Mouse (Mus musculus) kidney, postnatal 36 days (tissue): Measurements from ENCODE around the gene Nemp1.

Experiments
- DNase-seq, 2 experiments: peaks; one replicate each; pipeline ENCODE4 v3.0.0; 2021 to 2022; ENCODE audit warnings: mixed read lengths in 2 of 2

Nemp1 gene

GRCm38 (mm10) chr10:127666501-127667268 is at the start of gene Nemp1:
Gene Nemp1, plus strand, starts transcription at chr10:127666901.
- DNase-seq, result peak; percentile 90 to 92

DNA sequence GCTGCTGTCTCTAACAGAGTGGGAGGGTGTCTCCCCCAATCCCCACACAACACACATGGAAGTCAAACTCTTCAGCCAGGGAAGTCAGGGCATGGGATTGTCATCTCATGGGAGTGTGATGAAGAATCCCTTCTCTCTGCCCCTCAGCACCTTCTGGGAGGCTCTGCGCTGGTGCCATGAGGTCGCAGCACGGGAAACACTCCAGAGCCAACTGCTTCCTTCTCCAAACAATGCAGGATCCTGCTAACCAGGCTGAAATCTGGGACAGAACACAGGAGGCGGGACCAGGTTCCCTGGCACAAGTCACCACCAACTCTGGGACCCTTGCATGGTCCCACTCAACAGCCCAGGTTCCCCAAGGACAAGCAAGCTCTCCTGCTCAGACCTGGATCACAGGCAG is 49.4 kb upstream of the Nemp1 start:
- DNase-seq, result peak in 1 of 2 experiments; percentile 27

DNA sequence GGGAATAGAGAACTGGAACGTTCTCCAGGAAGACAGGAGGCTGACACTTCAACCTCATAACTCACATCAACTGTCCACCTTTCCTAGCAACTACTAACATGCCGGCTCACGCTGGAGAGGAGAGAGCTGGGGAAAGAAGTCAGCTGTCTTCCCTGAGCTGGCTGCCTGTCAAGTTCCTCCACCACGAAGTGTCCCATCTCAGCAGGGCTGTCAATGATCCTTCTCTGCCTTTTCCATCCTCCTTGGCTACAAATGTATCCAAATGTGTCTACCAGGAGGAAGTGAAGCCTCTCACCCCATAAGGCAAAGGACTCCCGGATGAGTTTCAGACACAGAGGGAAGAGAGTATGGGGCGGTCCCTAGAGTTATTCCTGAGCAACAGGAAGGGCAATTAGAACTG is 48.5 kb upstream of the Nemp1 start:
- no peak for DNase-seq

- no peak for DNase-seq
Observed at GRCm38 (mm10) chr10:127619119-127619721, 47.5 kb upstream of the Nemp1 start.

- peak in 1 of 2 experiments; percentile 51 for DNase-seq
Observed at GRCm38 (mm10) chr10:127619941-127620405, 46.7 kb upstream of the Nemp1 start.

DNA sequence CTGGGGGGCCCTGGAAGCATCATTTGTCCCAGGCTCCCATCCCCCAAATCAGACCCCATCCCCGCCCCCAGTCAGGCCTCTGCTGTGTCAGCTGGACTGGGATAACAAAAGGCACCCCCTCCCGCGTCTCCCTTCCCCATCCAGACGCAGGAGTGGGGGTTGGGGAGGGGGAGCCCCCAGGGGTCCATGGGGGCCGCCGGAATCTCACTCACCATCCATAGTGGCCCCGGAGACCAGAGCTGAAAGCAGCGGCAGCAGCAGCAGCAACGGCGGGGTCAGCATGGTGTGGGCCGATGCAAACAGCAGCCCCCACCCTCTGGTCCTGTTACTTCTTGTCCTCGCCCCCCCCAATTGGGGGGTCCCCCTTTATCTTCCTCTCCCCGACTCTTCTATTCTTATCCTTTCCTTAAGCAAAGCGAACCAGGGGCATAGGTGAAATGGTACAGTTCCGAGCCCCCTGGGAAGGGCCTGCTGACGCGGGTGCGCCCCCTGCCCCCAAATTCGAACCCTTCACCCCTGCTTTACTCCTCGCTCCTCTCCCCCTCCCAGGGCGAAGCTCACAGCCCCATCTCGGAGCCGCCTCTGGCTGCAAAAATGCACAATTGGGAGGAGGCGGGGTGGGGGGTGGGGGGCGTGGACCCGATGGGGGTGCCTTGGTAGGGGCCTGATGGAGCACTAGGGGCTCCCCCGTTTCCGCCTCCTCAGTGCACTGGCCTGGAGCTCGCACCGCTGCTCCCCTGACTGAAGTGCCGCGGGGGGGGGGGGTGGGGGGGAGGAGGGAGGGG is 46.1 kb upstream of the Nemp1 start, which contains the start of gene Lrp1:
Lrp1 (minus strand) TSS at position 743 of the 785 bp plus-strand sequence.
- peak in 1 of 2 experiments; percentile 34 for DNase-seq

- peak; percentile 94 to 95 for DNase-seq
Observed at GRCm38 (mm10) chr10:127621191-127622056, 45.3 kb upstream of the Nemp1 start.

DNA sequence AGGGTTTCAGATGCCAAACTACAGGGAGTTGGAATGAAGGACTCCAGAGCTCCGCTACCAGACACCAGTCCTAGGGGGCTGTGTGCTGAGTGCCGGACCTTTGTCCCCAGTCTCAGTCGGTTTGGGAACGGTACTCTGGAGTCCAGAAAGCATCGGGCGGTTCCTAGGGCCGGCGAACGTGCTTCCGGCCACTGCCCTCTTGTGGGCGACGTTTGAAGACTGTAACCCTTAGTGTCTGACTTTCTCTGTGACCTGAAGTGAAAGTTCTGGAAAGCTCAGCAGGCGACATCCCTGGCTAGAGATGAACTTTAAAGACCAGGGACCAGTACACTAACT is 44.7 kb upstream of the Nemp1 start:
- DNase-seq, result peak; percentile 88

DNA sequence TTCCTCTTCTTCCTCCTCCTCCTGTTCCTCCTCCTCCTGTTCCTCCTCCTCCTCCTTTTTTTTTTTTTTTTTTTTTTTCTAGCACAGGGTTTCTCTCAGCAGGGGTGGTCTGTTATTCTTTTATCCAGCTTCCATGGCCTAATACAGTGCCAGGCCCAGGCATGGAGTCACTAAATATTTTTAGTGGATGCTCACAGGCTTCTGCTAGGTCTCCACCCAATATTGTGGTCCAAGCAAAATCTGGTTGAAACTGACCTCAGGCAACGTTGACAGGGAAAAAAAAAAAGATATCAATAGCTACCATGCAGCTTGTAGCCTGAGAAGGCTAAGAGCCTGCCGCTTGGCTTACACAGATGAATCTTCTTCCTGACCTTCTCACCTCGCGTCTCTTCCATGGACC is 44.0 kb upstream of the Nemp1 start:
- DNase-seq, result no peak

- DNase-seq, result no peak
Observed at GRCm38 (mm10) chr10:127623439-127624216, 43.1 kb upstream of the Nemp1 start.

DNA sequence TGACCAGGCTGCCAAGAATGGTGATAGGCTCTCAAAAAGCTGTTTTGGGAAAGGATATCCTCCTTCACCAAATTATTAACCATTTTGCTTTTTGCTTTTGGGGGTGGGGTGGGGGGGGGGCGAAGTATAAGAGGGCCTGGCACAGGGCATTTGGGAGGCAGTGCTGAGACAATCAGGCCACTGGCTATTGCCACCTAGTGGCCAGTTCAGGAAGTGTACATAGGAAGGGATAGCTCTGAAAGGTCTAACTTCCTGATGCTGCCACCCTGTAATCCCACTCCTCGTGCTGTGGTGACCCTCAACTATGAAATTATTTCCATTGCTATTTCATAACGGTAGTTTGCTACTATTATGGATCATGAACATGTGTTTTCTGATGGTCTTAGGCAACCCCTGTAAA is 40.3 kb upstream of the Nemp1 start:
- DNase-seq, result peak; percentile 48 to 71

- DNase-seq, result peak in 1 of 2 experiments; percentile 27
Observed at GRCm38 (mm10) chr10:127631261-127632214, 35.2 kb upstream of the Nemp1 start.

GRCm38 (mm10) chr10:127632668-127633271 is 33.9 kb upstream of the Nemp1 start:
- DNase-seq, result no peak

DNA sequence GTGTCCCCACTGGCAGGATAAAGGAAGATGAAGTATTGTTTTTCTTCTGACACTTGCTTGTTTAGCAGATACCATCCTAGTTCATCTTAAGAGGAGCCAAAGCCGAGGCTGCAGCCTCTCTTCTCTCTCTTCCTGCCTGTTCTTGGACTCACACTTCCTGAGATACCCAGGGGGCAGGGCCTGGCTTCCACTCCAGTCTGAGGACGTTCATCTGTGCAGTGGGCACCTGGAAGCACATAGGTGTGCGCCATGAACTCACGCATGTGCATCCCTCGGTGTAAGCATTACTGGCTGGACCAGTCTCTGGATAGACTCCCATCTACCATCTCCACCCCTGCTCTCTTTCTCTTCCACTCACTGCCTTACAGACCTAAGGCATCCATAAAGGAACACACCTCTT is 26.3 kb upstream of the Nemp1 start:
- no peak for DNase-seq

DNA sequence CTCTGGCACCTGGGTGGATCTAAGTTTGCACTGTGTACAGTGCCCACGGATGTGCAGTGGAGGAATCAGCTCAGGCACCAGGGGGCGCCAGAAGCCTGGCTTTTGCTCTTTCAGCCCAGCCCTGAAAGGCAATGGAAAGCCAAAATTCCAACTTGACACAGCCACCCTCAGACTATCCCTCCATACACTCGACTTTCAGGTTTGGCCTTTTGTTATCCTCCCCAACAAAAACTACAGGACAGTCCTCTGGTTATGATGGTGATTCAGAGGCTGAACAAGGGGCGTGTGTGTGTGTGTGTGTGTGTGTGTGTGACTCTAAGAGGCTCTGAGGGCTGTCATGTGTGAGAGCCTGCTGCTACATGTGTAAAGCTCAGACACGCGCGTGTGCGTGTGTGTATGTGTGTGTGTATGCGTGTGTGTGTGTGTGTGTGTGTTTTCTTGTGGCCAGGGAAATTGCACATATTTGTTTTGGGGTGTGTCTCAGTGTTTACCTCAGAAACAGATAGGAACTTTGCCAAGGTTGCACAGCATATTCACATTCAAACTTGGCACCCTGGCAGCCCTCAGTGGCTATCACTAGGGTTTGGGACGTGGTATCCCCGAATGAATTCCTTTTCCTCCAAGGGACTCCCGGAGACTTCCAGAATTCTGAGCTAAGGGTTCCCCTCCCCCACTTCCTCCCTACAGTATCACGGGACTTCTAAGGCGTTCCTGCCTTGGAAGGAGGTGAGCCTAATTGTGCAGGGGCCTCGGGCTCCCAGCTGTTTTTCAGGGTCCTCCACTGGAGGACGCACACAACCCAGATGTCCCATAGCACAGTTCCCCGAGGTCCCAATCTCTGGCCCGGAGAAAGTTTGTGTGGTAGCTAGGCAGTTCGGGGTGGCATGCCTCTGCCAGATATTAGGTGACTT is 24.6 kb upstream of the Nemp1 start:
- DNase-seq, result peak; percentile 91 to 98

GRCm38 (mm10) chr10:127642772-127643552 is 23.7 kb upstream of the Nemp1 start, which contains the start of gene Stat6:
Gene Stat6, plus strand, starts transcription at chr10:127642986.
- DNase-seq, result peak; percentile 88 to 89

GRCm38 (mm10) chr10:127643553-127644238 is 23.0 kb upstream of the Nemp1 start:
- DNase-seq, result peak; percentile 87 to 90
